Mouse (Mus musculus) limb, embryonic 10.5 days (tissue): ENCODE data around the gene Chrnb1. TPM values are rescaled to one million over a fixed set of nuclear protein-coding genes. Genes with fewer than 3 reads are reported as not detected.

Experiments used
- DNase-seq: peaks from one replicate; pipeline ENCODE4 v3.0.0-alpha.2; 2017; ENCODE audit warnings: low spot score
- H3K27ac ChIP-seq: fragments of 300-500 bp; sonication (generic); 2 replicates; pipeline ENCODE4 v1.5.1; 2016; ENCODE audit warnings: mild to moderate bottlenecking
- H3K27me3 ChIP-seq: fragments of 300-500 bp; sonication (generic); 2 replicates; pipeline ENCODE4 v1.6.1; 2016; ENCODE audit warnings: low read depth, mild to moderate bottlenecking; ENCODE audit not compliant: poor library complexity, severe bottlenecking
- H3K36me3 ChIP-seq: fragments of 300-500 bp; sonication (generic); 2 replicates; pipeline ENCODE4 v1.6.1; 2016; ENCODE audit warnings: mild to moderate bottlenecking, moderate library complexity
- H3K4me1 ChIP-seq: fragments of 300-500 bp; sonication (generic); 2 replicates; pipeline ENCODE4 v1.6.1; 2016
- H3K4me3 ChIP-seq: fragments of 300-500 bp; sonication (generic); 2 replicates; pipeline ENCODE4 v1.5.1; 2016; ENCODE audit warnings: mild to moderate bottlenecking, moderate library complexity
- H3K9me3 ChIP-seq: fragments of 300-500 bp; sonication (generic); replicated peaks from 2 replicates; pipeline ENCODE4 v1.6.1; 2016; ENCODE audit warnings: mild to moderate bottlenecking
- WGBS: fragments of 180-500 bp; shearing (Covaris S2); methylation state at CpG from one replicate; pipeline ENCODE4 v1.1.7; 2016; 5-methylcytosine and 5-hydroxymethylcytosine counted together
- polyA plus RNA-seq: library from polyadenylated mRNA; unstranded; fragments of >200 nt; fragmentation: Nextera tagmentation; extraction: Ambion mirVana; gene quantifications from 2 replicates; pipeline ENCODE4 v1.2.1, GENCODE M21; 2016

The Chrnb1 gene
- polyA plus RNA-seq: 0.87 and 2.5 TPM in 2 replicates

DNA sequence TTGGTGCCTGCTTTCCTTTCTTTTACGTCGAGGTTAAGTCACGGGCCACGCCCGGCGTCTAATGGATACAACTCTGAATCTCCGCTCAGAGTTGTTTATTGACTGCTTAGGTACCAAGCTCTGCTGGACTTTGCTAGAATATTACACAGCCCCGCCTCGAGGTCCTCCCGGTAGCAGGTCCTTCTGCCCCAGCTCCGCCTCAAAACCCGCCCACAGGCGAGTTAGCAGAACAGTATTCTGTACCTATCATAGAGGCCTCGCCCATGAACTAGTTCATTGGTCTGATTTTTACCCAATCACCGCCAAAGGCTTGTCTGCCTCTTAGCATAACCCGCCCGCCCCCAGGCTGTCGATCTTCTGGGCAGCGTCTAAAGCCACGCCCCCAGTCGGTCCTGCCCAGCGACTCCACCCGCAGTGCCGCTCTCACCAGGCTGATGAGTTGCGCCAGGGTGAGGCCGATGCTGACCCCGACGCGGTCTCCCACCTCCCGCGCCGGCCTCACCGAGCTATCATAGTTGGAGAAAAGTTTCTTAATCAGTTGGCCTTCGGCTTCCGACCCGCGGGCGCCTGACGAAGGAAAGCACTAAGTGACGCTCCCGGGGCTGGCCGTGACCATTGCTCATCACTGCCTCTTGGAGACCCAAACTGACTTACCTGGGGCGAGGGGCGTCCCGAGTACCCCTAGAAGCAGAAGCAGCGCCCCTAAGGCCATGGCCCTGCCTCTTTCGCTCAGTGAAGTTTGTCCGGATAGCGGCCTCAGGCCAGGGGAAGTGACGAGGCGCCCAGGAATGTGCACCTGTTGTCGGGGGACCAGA is at the start of gene Chrnb1:
Gene Chrnb1, minus strand, starts transcription at position 776 of the 815 bp plus-strand sequence.
- Histone ChIP-seq H3K4me1 (peaks cover 28% of the 10 kb centered on the region), H3K36me3 (no peaks in the 10 kb centered on the region), H3K4me3 (peak within 1 kb of the TSS; percentile 59), H3K9me3 (no peaks in the 10 kb centered on the region), H3K27me3 (peaks cover 82% of the 10 kb centered on the region), H3K27ac (peak within 1 kb of the TSS; percentile 72)
- peak; percentile 88 for DNase-seq
- 2% methylated on average over 52 of the region's 52 CpGs for WGBS

GRCm38 (mm10) chr11:69838714-69839104 is 43.0 kb upstream of the Chrnb1 start:
- H3K4me1 ChIP-seq: peaks cover 50% of the 10 kb centered on the region

GRCm38 (mm10) chr11:69837952-69838713 is 42.4 kb upstream of the Chrnb1 start, which contains the start of gene Tmem256:
Gene Tmem256, plus strand, starts transcription at chr11:69838514.
- H3K4me3 ChIP-seq: peak within 1 kb of the TSS; percentile 72
- WGBS: under 1% methylated on average over 34 of the region's 34 CpGs

More at GRCm38 (mm10) chr11:69838714-69839104, 43.0 kb upstream of the Chrnb1 start:
- peak overlapping the region; percentile 72 for H3K4me3 ChIP-seq
- peak; percentile 65 for DNase-seq
- 6% methylated on average over 7 of the region's 7 CpGs for WGBS
- peaks cover 34% of the 10 kb centered on the region for H3K27me3 ChIP-seq
- no peaks in the 10 kb centered on the region for H3K9me3 ChIP-seq
- peak overlapping the region; percentile 88 for H3K27ac ChIP-seq
- H3K36me3 ChIP-seq: peaks cover 3% of the 10 kb centered on the region

DNA sequence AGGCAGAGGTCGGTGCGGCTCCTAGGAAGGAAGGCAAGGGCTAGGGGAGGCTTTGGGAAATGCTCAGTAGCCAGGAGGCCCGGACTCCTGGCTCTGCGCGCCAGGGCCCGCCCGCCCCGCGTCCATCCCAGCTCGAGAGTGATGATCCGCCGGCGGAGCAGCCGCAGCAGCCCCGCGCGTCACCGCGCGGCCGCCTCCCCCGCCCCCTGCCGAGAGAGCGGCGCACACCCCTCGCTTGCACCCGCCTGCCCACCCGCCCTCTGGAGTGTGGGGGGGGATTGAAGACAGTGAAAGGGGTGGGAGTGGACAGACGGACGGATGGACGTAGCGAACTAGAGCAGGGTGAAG is 41.8 kb upstream of the Chrnb1 start, which contains the start of gene Nlgn2:
Gene Nlgn2, minus strand, starts transcription at position 181 of the 348 bp plus-strand sequence.
- Histone ChIP-seq H3K27ac (peak within 1 kb of the TSS; percentile 88), H3K27me3 (peaks cover 45% of the 10 kb centered on the region), H3K4me3 (peak within 1 kb of the TSS; percentile 72), H3K4me1 (peaks cover 53% of the 10 kb centered on the region), H3K9me3 (no peaks in the 10 kb centered on the region), H3K36me3 (peaks cover 14% of the 10 kb centered on the region)
- DNase-seq: no peak
- WGBS: under 1% methylated on average over 30 of the region's 32 CpGs

More at GRCm38 (mm10) chr11:69837952-69838713, 42.4 kb upstream of the Chrnb1 start, which contains the start of gene Tmem256:
- H3K4me1 ChIP-seq: peaks cover 53% of the 10 kb centered on the region
- peak; percentile 92 for DNase-seq
- H3K9me3 ChIP-seq: no peaks in the 10 kb centered on the region
- H3K27me3 ChIP-seq: peaks cover 40% of the 10 kb centered on the region
- peaks cover 8% of the 10 kb centered on the region for H3K36me3 ChIP-seq
- peak within 1 kb of the TSS; percentile 88 for H3K27ac ChIP-seq

- WGBS: 1% methylated on average over 52 of the region's 52 CpGs
- H3K27ac ChIP-seq: peak overlapping the region; percentile 88
- H3K4me1 ChIP-seq: peaks cover 53% of the 10 kb centered on the region
- peaks cover 52% of the 10 kb centered on the region for H3K27me3 ChIP-seq
- no peaks in the 10 kb centered on the region for H3K9me3 ChIP-seq
- H3K36me3 ChIP-seq: peaks cover 17% of the 10 kb centered on the region
- H3K4me3 ChIP-seq: peak overlapping the region; percentile 72
- DNase-seq: peak; percentile 68
Observed at GRCm38 (mm10) chr11:69836703-69837576, 41.2 kb upstream of the Chrnb1 start.

- H3K4me3 ChIP-seq: peak overlapping the region; percentile 72
- peaks cover 19% of the 10 kb centered on the region for H3K36me3 ChIP-seq
- H3K27ac ChIP-seq: peak overlapping the region; percentile 12; the same call in 1 of the 2 replicates
- no peaks in the 10 kb centered on the region for H3K9me3 ChIP-seq
- peaks cover 53% of the 10 kb centered on the region for H3K27me3 ChIP-seq
- no peak for DNase-seq
- WGBS: 3% methylated on average over 4 of the region's 4 CpGs
- H3K4me1 ChIP-seq: peaks cover 58% of the 10 kb centered on the region
Observed at GRCm38 (mm10) chr11:69835966-69836335, 40.2 kb upstream of the Chrnb1 start.

DNA sequence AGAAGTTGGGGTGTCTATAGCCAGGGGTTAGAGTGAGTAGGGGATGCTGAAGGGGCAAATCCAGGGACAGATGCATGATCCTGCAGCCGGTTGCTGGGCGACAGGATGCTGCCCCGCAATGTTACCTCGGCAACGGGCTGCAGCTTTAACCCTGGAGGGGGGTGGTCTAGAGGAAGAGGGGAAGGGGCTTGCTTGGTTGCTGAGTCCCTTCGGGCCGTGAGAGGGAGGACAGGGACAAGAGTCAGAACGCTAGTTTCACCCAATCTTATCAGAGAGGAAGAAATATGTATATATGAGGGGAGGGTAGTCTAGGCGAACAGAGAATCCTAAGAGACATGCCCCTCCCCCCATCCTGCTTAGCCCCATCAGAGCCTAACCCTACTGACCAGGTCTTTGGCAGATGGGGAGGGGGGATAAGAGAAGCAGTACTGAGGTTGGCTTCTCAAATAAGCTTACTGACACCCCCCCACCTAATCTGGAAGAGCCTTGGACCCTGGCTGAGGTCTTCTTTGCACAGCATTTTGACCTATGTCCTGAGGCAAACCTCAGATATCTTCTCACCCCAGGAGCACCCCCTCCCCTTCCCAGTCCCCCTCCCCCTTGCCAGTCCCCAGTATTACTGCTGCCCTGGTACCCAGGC is 39.7 kb upstream of the Chrnb1 start:
- Histone ChIP-seq H3K27ac (0 out of 2 replicates have a peak overlapping the region, but pooled peaks have one; percentile 12), H3K4me1 (peaks cover 61% of the 10 kb centered on the region), H3K9me3 (no peaks in the 10 kb centered on the region), H3K4me3 (peak overlapping the region; percentile 72), H3K36me3 (peaks cover 19% of the 10 kb centered on the region), H3K27me3 (peaks cover 53% of the 10 kb centered on the region)
- DNase-seq: peak; percentile 64
- WGBS: 5% methylated on average over 9 of the region's 9 CpGs

GRCm38 (mm10) chr11:69834001-69834549 is 38.3 kb upstream of the Chrnb1 start:
- peaks cover 53% of the 10 kb centered on the region for H3K27me3 ChIP-seq
- DNase-seq: peak; percentile 56
- whole genome bisulfite sequencing: 7% methylated on average over 40 of the region's 48 CpGs

DNA sequence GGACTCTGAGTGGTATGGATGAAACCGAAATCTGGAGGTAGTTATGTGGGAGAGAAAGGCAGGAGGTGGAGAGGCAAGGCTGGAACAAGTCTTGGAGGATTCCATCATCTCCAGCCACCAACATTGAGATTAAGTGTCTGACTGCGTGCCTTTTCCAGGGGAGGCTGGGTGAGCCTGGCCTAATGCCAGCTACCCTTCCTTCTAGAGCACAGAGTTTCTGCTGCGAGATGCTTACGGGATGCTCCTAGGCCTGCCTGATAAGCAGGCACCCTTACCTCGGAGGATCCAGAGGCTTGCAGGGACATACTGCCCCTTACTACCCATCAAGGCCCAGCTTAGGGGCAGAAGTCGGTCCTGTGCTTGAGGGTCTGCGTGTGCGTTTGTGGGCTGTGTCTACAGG is 37.8 kb upstream of the Chrnb1 start:
- 59% methylated on average over 8 of the region's 8 CpGs for WGBS
- no peaks in the 10 kb centered on the region for H3K9me3 ChIP-seq
- peak overlapping the region; percentile 72 for H3K4me3 ChIP-seq
- H3K27ac ChIP-seq: peak overlapping the region; percentile 80
- DNase-seq: no peak
- peaks cover 53% of the 10 kb centered on the region for H3K27me3 ChIP-seq
- H3K4me1 ChIP-seq: peaks cover 62% of the 10 kb centered on the region
- H3K36me3 ChIP-seq: peaks cover 24% of the 10 kb centered on the region

More at GRCm38 (mm10) chr11:69834001-69834549, 38.3 kb upstream of the Chrnb1 start:
- Histone ChIP-seq H3K27ac (peak overlapping the region; percentile 80), H3K4me1 (peaks cover 60% of the 10 kb centered on the region), H3K4me3 (peak overlapping the region; percentile 72), H3K9me3 (no peaks in the 10 kb centered on the region), H3K36me3 (peaks cover 21% of the 10 kb centered on the region)

DNA sequence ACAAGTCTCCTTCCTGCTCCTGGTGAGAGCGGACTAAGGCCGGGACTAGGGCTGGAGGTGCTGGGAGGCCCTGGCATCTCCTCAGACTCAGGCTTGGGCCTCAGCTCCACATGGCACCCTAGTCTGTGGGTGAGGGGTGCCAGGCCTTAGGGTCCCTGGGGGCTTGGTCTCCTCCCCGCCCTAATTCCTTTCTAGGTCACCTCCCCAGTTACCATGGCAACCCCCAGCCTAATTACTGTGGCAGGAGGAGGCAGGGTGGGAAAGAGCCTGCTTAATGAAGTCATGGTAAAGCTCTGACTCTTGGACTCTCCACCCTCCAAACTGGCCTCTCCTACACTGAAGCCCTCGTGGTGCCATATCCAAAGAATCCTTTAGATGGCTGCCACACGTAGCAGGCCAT is 33.1 kb upstream of the Chrnb1 start:
- H3K4me1 ChIP-seq: peaks cover 33% of the 10 kb centered on the region
- peaks cover 61% of the 10 kb centered on the region for H3K36me3 ChIP-seq
- peaks cover 20% of the 10 kb centered on the region for H3K27me3 ChIP-seq
- peaks cover 4% of the 10 kb centered on the region; the same call in 1 of the 2 replicates for H3K9me3 ChIP-seq
- peak overlapping the region; percentile 61 for H3K27ac ChIP-seq
- WGBS: 75% methylated on average over 5 of the region's 5 CpGs
- H3K4me3 ChIP-seq: peak overlapping the region; percentile 15; the same call in 1 of the 2 replicates
- no peak for DNase-seq

GRCm38 (mm10) chr11:69823456-69823855 is 27.7 kb upstream of the Chrnb1 start:
- Histone ChIP-seq H3K4me1 (peaks cover 12% of the 10 kb centered on the region), H3K4me3 (no peak overlapping the region), H3K27me3 (no peaks in the 10 kb centered on the region), H3K36me3 (peaks cover 38% of the 10 kb centered on the region), H3K27ac (no peak overlapping the region), H3K9me3 (peaks cover 4% of the 10 kb centered on the region; the same call in 1 of the 2 replicates)
- 82% methylated on average over 2 of the region's 2 CpGs for WGBS
- DNase-seq: no peak
